Mouse (Mus musculus): ENCODE measurements around the gene Cyb561. TPM values are rescaled to one million over a fixed set of nuclear protein-coding genes. Genes with fewer than 3 reads are reported as not detected.

Cyb561 gene
- 0.02 and 0.07 TPM in 2 replicates for polyA plus RNA-seq (2012)

- Histone ChIP-seq H3K4me3 (replicated peaks) (no peak within 1 kb of the TSS), H3K36me3 (ENCODE audit: control insufficient read depth) (no peaks in the 10 kb centered on the region), H3K4me1 (ENCODE audit: control insufficient read depth) (no peaks in the 10 kb centered on the region), H3K27me3 (ENCODE audit: control insufficient read depth) (no peaks in the 10 kb centered on the region; the same call in 1 of the 2 replicates), H3K9me3 (ENCODE audit: control insufficient read depth, low read length) (no peaks in the 10 kb centered on the region)
- no peak for TF ChIP-seq TAL1 (IDR thresholded peaks at IDR 0.05; ENCODE audit: low read length)
- no peak for TF ChIP-seq GATA1 (IDR thresholded peaks at IDR 0.05; ENCODE audit: low read length)
These were observed at the start of gene Cyb561 for GRCm38 (mm10) chr11:105952911-105953386. Gene Cyb561 (minus strand): TSS chr11:105953336.

GRCm38 (mm10) chr11:106001718-106002117 lies 48.6 kb upstream of the Cyb561 start:
- Histone ChIP-seq H3K4me3 (replicated peaks) (no peak overlapping the region), H3K4me1 (ENCODE audit: control insufficient read depth) (no peaks in the 10 kb centered on the region), H3K9me3 (ENCODE audit: control insufficient read depth, low read length) (no peaks in the 10 kb centered on the region), H3K27me3 (ENCODE audit: control insufficient read depth) (peaks cover 7% of the 10 kb centered on the region), H3K36me3 (ENCODE audit: control insufficient read depth) (no peaks in the 10 kb centered on the region)
- TF ChIP-seq GATA1 (IDR thresholded peaks at IDR 0.05; ENCODE audit: low read length) (no peak), TAL1 (IDR thresholded peaks at IDR 0.05; ENCODE audit: low read length) (no peak)

DNA sequence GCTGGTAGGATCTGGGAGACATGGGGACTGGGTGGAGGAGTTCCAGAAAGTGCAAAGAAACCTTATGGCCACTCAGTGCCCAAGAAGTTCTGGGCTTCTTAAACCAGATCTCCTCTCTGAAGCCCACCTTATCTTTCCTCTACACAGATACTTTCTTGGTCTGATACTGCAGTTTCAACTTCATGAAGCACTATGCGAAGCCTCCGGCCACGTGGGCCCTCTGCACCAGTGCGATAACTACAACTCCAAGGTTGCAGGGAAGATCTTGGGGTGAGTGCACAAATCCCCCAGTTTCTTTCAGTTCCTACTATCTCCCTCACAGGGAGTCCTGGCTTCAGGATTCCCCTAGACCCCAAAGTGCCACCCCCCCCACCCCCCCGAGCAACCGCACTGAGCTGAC lies 46.9 kb upstream of the Cyb561 start:
- H3K4me3 ChIP-seq (replicated peaks), result no peak overlapping the region
- H3K36me3 ChIP-seq (ENCODE audit: control insufficient read depth), result no peaks in the 10 kb centered on the region
- no peaks in the 10 kb centered on the region for H3K9me3 ChIP-seq (ENCODE audit: control insufficient read depth, low read length)
- no peak for TF ChIP-seq GATA1 (IDR thresholded peaks at IDR 0.05; ENCODE audit: low read length)
- TF ChIP-seq TAL1 (IDR thresholded peaks at IDR 0.05; ENCODE audit: low read length), result no peak
- no peaks in the 10 kb centered on the region for H3K4me1 ChIP-seq (ENCODE audit: control insufficient read depth)
- peaks cover 9% of the 10 kb centered on the region for H3K27me3 ChIP-seq (ENCODE audit: control insufficient read depth)

- peaks cover 9% of the 10 kb centered on the region for H3K27me3 ChIP-seq (ENCODE audit: control insufficient read depth)
- no peak within 1 kb of the TSS for H3K4me3 ChIP-seq (replicated peaks)
- no peaks in the 10 kb centered on the region for H3K4me1 ChIP-seq (ENCODE audit: control insufficient read depth)
- no peaks in the 10 kb centered on the region for H3K36me3 ChIP-seq (ENCODE audit: control insufficient read depth)
- no peak for TF ChIP-seq TAL1 (IDR thresholded peaks at IDR 0.05; ENCODE audit: low read length)
- no peak for TF ChIP-seq GATA1 (IDR thresholded peaks at IDR 0.05; ENCODE audit: low read length)
- no peaks in the 10 kb centered on the region for H3K9me3 ChIP-seq (ENCODE audit: control insufficient read depth, low read length)
These were observed 41.2 kb upstream of the Cyb561 start, which contains the start of gene Ace3 for GRCm38 (mm10) chr11:105994375-105994774. Gene Ace3 (plus strand): TSS chr11:105994675.

DNA sequence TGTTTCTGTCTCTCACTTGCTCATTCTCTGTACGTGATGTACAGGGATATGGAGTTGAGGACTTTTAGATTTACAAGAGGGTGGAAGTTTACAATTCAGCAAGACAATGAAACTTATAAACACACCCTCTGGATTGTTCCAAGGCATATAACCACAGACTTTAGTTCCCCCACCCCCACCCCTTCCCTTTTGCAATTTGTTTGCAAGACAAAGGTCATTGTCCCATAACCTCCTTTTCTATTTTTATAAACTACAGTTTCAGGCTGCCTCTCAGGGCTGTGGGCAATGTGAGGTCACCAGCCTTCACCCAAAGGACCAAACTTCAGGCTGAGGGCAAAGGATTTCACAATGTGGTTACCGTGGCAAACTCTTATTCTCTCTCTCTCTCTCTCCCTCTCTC lies 37.1 kb upstream of the Cyb561 start:
- H3K4me1 ChIP-seq (ENCODE audit: control insufficient read depth), result no peaks in the 10 kb centered on the region
- H3K27me3 ChIP-seq (ENCODE audit: control insufficient read depth), result no peaks in the 10 kb centered on the region

DNA sequence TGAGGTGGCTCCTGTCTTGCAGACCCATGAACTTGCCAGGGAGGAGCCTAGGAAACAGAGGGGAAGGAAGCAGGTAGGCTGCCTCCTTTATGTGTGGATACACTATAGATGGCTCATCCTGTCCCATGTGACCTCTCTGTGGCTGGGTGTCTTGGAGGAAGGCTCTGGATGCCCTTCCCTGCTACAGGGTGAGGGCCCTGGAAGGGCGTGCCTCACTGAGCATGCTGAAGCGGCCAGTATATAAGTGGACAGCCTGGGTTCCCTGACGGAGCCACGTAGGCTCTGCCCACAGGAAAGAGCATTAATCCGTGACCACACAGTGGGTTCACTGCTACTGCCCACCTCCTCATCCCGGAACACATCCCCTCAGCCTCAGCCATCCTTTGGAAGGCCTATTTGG lies 36.3 kb upstream of the Cyb561 start:
- H3K27me3 ChIP-seq (ENCODE audit: control insufficient read depth), result no peaks in the 10 kb centered on the region
- no peaks in the 10 kb centered on the region for H3K9me3 ChIP-seq (ENCODE audit: control insufficient read depth, low read length)
- H3K36me3 ChIP-seq (ENCODE audit: control insufficient read depth), result no peaks in the 10 kb centered on the region
- H3K4me3 ChIP-seq (replicated peaks), result no peak overlapping the region
- no peak for TF ChIP-seq TAL1 (IDR thresholded peaks at IDR 0.05; ENCODE audit: low read length)
- no peaks in the 10 kb centered on the region for H3K4me1 ChIP-seq (ENCODE audit: control insufficient read depth)

More for the DNA sequence above, 37.1 kb upstream of the Cyb561 start:
- no peak for TF ChIP-seq GATA1 (IDR thresholded peaks at IDR 0.05; ENCODE audit: low read length)
- no peak for TF ChIP-seq TAL1 (IDR thresholded peaks at IDR 0.05; ENCODE audit: low read length)
- Histone ChIP-seq H3K9me3 (ENCODE audit: control insufficient read depth, low read length) (no peaks in the 10 kb centered on the region), H3K4me3 (replicated peaks) (no peak overlapping the region), H3K36me3 (ENCODE audit: control insufficient read depth) (no peaks in the 10 kb centered on the region)

GRCm38 (mm10) chr11:105987446-105987845 lies 34.3 kb upstream of the Cyb561 start:
- TF ChIP-seq TAL1 (IDR thresholded peaks at IDR 0.05; ENCODE audit: low read length), result no peak
- no peak for TF ChIP-seq GATA1 (IDR thresholded peaks at IDR 0.05; ENCODE audit: low read length)

DNA sequence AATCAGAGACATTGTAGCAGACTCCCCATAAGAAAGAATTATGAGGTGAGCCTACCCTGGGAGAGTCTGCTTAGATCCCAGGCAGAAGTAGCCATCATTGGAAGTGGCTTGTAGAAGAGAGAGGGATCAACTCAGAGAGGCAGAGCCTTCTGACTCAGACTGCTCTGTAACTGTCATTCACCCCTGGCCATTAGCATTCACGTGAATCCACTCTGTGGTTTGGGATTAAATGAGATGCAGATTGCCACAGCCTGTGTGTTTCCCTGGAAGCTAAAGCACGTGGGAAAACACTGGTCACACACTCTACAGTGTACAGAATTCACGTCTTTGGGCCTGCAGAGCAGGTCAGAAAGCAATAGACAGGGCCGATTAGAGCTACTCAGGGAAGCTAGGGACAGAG lies 31.3 kb upstream of the Cyb561 start:
- Histone ChIP-seq H3K9me3 (ENCODE audit: control insufficient read depth, low read length) (no peaks in the 10 kb centered on the region), H3K36me3 (ENCODE audit: control insufficient read depth) (no peaks in the 10 kb centered on the region), H3K4me1 (ENCODE audit: control insufficient read depth) (no peaks in the 10 kb centered on the region), H3K27me3 (ENCODE audit: control insufficient read depth) (no peaks in the 10 kb centered on the region; the same call in 1 of the 2 replicates), H3K4me3 (replicated peaks) (no peak overlapping the region)
- TF ChIP-seq TAL1 (IDR thresholded peaks at IDR 0.05; ENCODE audit: low read length), result no peak
- no peak for TF ChIP-seq GATA1 (IDR thresholded peaks at IDR 0.05; ENCODE audit: low read length)

More at GRCm38 (mm10) chr11:105987446-105987845, 34.3 kb upstream of the Cyb561 start:
- H3K36me3 ChIP-seq (ENCODE audit: control insufficient read depth), result no peaks in the 10 kb centered on the region
- no peak overlapping the region for H3K4me3 ChIP-seq (replicated peaks)
- no peaks in the 10 kb centered on the region for H3K9me3 ChIP-seq (ENCODE audit: control insufficient read depth, low read length)
- H3K4me1 ChIP-seq (ENCODE audit: control insufficient read depth), result no peaks in the 10 kb centered on the region
- no peaks in the 10 kb centered on the region for H3K27me3 ChIP-seq (ENCODE audit: control insufficient read depth)

DNA sequence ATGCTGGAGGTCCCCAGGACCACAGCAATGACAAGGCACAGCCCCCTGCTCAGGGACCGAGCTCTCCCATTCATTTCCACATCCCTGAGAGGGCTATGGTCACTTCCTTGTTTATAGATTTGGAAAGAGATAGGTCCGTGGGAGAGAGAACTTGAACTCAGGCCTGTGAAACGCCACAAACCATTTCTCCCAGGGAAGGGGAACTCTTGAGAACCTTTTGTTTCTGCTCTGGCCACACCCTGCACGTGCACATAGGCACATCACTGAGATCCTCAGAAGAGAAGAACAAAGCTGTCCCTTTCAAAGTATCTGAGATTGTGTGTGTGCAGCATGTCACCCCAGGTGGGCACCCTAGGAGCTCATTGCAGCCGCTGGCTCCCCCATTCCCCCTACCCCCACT lies 25.5 kb upstream of the Cyb561 start:
- TF ChIP-seq GATA1 (IDR thresholded peaks at IDR 0.05; ENCODE audit: low read length), result no peak
- H3K4me1 ChIP-seq (ENCODE audit: control insufficient read depth), result no peaks in the 10 kb centered on the region
- no peaks in the 10 kb centered on the region for H3K9me3 ChIP-seq (ENCODE audit: control insufficient read depth, low read length)
- no peak overlapping the region for H3K4me3 ChIP-seq (replicated peaks)
- no peaks in the 10 kb centered on the region for H3K36me3 ChIP-seq (ENCODE audit: control insufficient read depth)
- H3K27me3 ChIP-seq (ENCODE audit: control insufficient read depth), result no peaks in the 10 kb centered on the region; the same call in 1 of the 2 replicates

DNA sequence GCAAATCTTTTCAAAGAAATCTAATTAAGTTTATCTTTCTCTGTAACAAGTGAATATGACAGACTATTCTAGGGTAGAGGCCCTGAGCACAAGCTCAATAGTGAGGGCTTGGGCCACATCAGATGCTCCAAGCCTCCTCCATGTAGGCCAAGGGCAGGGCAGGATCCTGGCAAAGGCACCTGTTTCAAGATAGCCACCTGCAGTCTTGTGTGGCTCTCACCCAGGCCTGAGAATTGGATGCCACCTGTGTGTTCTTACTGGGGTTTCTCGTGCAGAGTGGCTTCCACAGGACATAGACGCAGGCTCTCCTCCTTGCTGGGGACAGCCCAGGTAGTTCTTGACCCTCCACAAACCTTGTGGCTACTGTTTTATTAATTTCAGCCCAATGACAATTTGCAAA lies 25.1 kb upstream of the Cyb561 start:
- no peaks in the 10 kb centered on the region; the same call in 1 of the 2 replicates for H3K27me3 ChIP-seq (ENCODE audit: control insufficient read depth)
- H3K9me3 ChIP-seq (ENCODE audit: control insufficient read depth, low read length), result no peaks in the 10 kb centered on the region
- no peak for TF ChIP-seq TAL1 (IDR thresholded peaks at IDR 0.05; ENCODE audit: low read length)
- no peak for TF ChIP-seq GATA1 (IDR thresholded peaks at IDR 0.05; ENCODE audit: low read length)
- H3K4me1 ChIP-seq (ENCODE audit: control insufficient read depth), result no peaks in the 10 kb centered on the region
- no peak overlapping the region for H3K4me3 ChIP-seq (replicated peaks)
- no peaks in the 10 kb centered on the region for H3K36me3 ChIP-seq (ENCODE audit: control insufficient read depth)
